Comparison of ENCODE assay signal across 10 mouse cellular contexts in the genomic region with DNA sequence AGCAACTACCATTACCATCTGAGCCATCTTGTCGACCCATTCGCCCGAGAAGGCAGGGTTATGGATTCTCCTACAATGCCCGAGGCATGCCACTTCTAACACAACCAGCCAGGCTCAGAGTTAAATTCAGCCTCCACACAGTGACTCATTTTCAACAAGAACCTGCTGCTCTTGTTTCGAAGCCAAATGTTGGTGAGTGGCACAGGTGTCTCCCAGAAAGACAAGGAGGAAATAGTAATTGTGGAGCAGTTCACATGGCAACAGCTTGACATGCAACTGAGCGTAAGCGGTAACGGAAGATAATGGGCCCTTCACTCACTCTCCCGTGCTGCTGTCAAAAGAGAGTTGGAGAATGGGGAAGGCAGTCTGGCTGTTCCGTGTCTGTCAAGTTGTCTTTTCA.
DNase-seq lines count a peak whose midpoint lies in the region; ATAC-seq and TF ChIP-seq lines count a peak whose summit lies in the region.
"Had no signal": no experiment of that assay in that cellular context is flagged by ENCODE, and none has a peak within 500 bp of the region (broad histone marks: within the 10 kb centered on the region; RNA-seq: fewer than 3 reads in every experiment).

No protein-coding gene starts in this region.

- H3K27ac ChIP-seq in liver, postnatal 0 days (ENCODE audit: low read depth), result no peak overlapping the region
- H3K27ac ChIP-seq: heart, embryonic 15.5 days; stomach, embryonic 15.5 days had no signal

- no peak overlapping the region for H3K9ac ChIP-seq in liver, postnatal 0 days (replicated peaks)
- H3K9ac ChIP-seq: heart, embryonic 15.5 days; stomach, embryonic 15.5 days had no signal

- H3K4me1 ChIP-seq in liver, postnatal 0 days (ENCODE audit: insufficient read depth), result no peaks in the 10 kb centered on the region

- H3K27me3 ChIP-seq in liver, postnatal 0 days (ENCODE audit: insufficient read depth, low read length), result no peaks in the 10 kb centered on the region
- H3K27me3 ChIP-seq: heart, embryonic 15.5 days; stomach, embryonic 15.5 days had no signal

- ATAC-seq in liver, postnatal 0 days, result no peak

- TF ChIP-seq EP300 in liver, postnatal 0 days (IDR thresholded peaks at IDR 0.05; ENCODE audit: low read depth), result no peak

- no peak for TF ChIP-seq CTCF in liver, postnatal 0 days (IDR thresholded peaks at IDR 0.05; ENCODE audit: low read depth)

- no peaks in the 10 kb centered on the region for H3K9me3 ChIP-seq in liver, postnatal 0 days (ENCODE audit: low read length)
- H3K9me3 ChIP-seq: heart, embryonic 15.5 days; stomach, embryonic 15.5 days had no signal

- peak; percentile 5 for DNase-seq in lung, postnatal 36 days
- DNase-seq in lung, postnatal 25 days (ENCODE audit: low spot score), result no peak
- DNase-seq in cerebellum, postnatal 10 days, result peak; percentile 25 to 41
- peak; percentile 55 to 61 for DNase-seq in layer of hippocampus, adult 8-10 months (ENCODE audit: low spot score in 2 of 2)
- peak; percentile 7 for DNase-seq in right cerebral cortex, postnatal 4 days
- DNase-seq in liver, postnatal 0 days, result no peak
- DNase-seq in ovary, postnatal 36 days (ENCODE audit: low spot score), result no peak
- DNase-seq: kidney, postnatal 10 days had no signal

- H3K4me3 ChIP-seq in liver, postnatal 0 days (ENCODE audit: low read depth, low read length), result no peak overlapping the region
- H3K4me3 ChIP-seq: heart, embryonic 15.5 days; stomach, embryonic 15.5 days had no signal

- no peak overlapping the region for H3K4me2 ChIP-seq in liver, postnatal 0 days (ENCODE audit: low read depth, low read length)
- H3K4me2 ChIP-seq: heart, embryonic 15.5 days; stomach, embryonic 15.5 days had no signal

- 85% methylated on average over 10 of the region's 10 CpGs for WGBS in liver, postnatal 0 days (ENCODE audit: insufficient replicate concordance)

- no peaks in the 10 kb centered on the region for H3K36me3 ChIP-seq in liver, postnatal 0 days (replicated peaks; ENCODE audit: insufficient read depth, low read length)
- H3K36me3 ChIP-seq: heart, embryonic 15.5 days; stomach, embryonic 15.5 days had no signal

Comparison
In these comparisons a context has a peak if more than half of its experiments do, and no peak if none do; other contexts are left out.
1. DNase-seq: peak in lung, postnatal 36 days (single experiment), cerebellum, postnatal 10 days (2 of 2), layer of hippocampus, adult 8-10 months (2 of 2) and right cerebral cortex, postnatal 4 days (single experiment); none in lung, postnatal 25 days (single experiment), liver, postnatal 0 days (single experiment) and ovary, postnatal 36 days (single experiment).